Mouse (Mus musculus) small intestine, adult 2 months (tissue): ENCODE measurements at regions not wholly inside any gene's neighbourhood (a gene's known extent, or its start where the extent isn't known, plus 50 kb on each side); places are given as distances from the start of the nearest gene placed in this dataset.

Experiments
- H3K27ac ChIP-seq: fragments of 200-500 bp; 2 replicates; pipeline ENCODE4 v1.5.1; 2012; ENCODE audit warnings: low read depth, low read length, control low read depth, inconsistent platforms; ENCODE audit not compliant: insufficient read depth
- H3K27me3 ChIP-seq: fragments of 200-500 bp; 2 replicates; pipeline ENCODE4 v1.6.1; 2012; ENCODE audit warnings: mild to moderate bottlenecking, moderate library complexity, low read length, inconsistent platforms; ENCODE audit not compliant: control insufficient read depth, insufficient read depth
- H3K36me3 ChIP-seq: fragments of 200-500 bp; 2 replicates; pipeline ENCODE4 v1.6.1; 2012; ENCODE audit warnings: mild to moderate bottlenecking, low read length, control low read depth, inconsistent platforms; ENCODE audit not compliant: control insufficient read depth, insufficient read depth
- H3K4me1 ChIP-seq: fragments of 200-500 bp; 2 replicates; pipeline ENCODE4 v1.6.1; 2012; ENCODE audit warnings: low read length, inconsistent platforms, mixed read lengths; ENCODE audit not compliant: control insufficient read depth, insufficient read depth, insufficient read length
- H3K4me3 ChIP-seq: fragments of 200-500 bp; 2 replicates; pipeline ENCODE4 v1.5.1; 2012; ENCODE audit warnings: low read depth, mild to moderate bottlenecking, control low read depth, inconsistent platforms, low read length, moderate library complexity
- CTCF ChIP-seq: fragments of 200-500 bp; IDR thresholded peaks from 2 replicates; pipeline ENCODE4 v1.5.1; 2012; ENCODE audit warnings: low read depth, mild to moderate bottlenecking, control low read depth, inconsistent platforms, low read length, moderate library complexity, mixed read lengths; ENCODE audit not compliant: insufficient replicate concordance, insufficient read length; ENCODE audit errors: extremely low read depth
- POLR2A ChIP-seq: fragments of 200-500 bp; IDR thresholded peaks from 2 replicates; pipeline ENCODE4 v1.6.1; 2012; ENCODE audit warnings: low read depth, mild to moderate bottlenecking, control low read depth, inconsistent platforms, low read length, moderate library complexity
- WGBS: fragments of 180-500 bp; shearing (Covaris S2); methylation state at CpG from one replicate; pipeline ENCODE4 v1.1.7; 2018; 5-methylcytosine and 5-hydroxymethylcytosine counted together

- H3K4me1 ChIP-seq: no peaks in the 10 kb centered on the region
- no peak overlapping the region for H3K27ac ChIP-seq
- TF ChIP-seq POLR2A: no peak
- TF ChIP-seq CTCF: no peak
- H3K4me3 ChIP-seq: no peak overlapping the region
- no peaks in the 10 kb centered on the region for H3K36me3 ChIP-seq
- 70% methylated on average over 8 of the region's 8 CpGs for WGBS
- H3K27me3 ChIP-seq: no peaks in the 10 kb centered on the region
These were observed 68.1 kb upstream of the Grin2a start for GRCm38 (mm10) chr16:10063491-10063890.

GRCm38 (mm10) chr16:10058094-10058493 lies 62.7 kb upstream of the Grin2a start:
- no peaks in the 10 kb centered on the region for H3K4me1 ChIP-seq
- no peaks in the 10 kb centered on the region for H3K27me3 ChIP-seq
- 62% methylated on average over 4 of the region's 4 CpGs for WGBS
- no peak overlapping the region for H3K4me3 ChIP-seq
- TF ChIP-seq POLR2A: no peak
- H3K27ac ChIP-seq: no peak overlapping the region
- no peaks in the 10 kb centered on the region for H3K36me3 ChIP-seq
